Mouse (Mus musculus): Measurements from ENCODE around the gene Mecp2.
"Not testable (repeated sequence)": the region's sequence is repeated elsewhere in the genome, so short reads cannot be mapped to it uniquely, and the experiment has no call there.

The Mecp2 gene

DNA sequence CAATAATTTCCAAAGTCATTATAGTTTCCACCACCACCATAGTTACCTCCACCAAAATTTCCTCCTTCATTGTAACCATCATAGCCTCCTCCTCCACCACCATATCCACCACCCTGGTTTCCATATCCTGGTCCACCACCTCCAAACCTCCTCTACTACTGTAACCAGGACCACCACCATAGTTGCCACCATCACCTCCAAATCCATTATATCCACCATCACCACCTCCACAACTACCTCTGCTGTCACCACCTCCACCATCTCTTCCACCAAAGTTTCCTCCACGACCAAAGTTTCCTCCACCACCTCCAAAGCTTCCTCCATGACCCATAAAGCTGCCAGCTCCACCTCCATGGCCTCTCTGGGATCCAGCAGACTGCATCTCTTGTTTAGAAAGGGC is at the start of gene Mecp2:
Gene Mecp2, minus strand, starts transcription at position 101 of the 400 bp plus-strand sequence.
- DNase-seq (ENCODE audit: low spot score in 2 of 2), result not testable (repeated sequence)

DNA sequence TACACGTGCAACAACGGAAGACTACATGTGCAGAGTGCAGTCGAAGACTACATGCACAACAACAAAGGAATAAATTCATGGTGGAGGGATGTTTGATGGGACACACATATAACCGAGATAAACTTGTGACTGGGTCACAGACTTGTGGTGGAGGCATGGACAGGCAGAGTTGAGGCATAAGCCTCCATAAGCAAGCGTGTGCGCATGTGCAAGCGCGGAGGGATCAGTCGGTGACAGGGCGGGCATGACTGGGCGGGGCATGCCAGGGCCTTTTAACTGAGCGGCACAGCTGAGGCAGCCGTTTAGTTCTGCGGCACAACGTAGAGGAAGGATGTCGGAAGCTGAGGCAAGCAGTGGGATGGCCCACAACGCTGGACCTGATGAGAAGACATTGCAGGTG is 41.8 kb upstream of the Mecp2 start, which contains the start of gene Tktl1:
Gene Tktl1, plus strand, starts transcription at position 301 of the 400 bp plus-strand sequence.
- DNase-seq (ENCODE audit: low spot score in 2 of 2), result no peak

DNA sequence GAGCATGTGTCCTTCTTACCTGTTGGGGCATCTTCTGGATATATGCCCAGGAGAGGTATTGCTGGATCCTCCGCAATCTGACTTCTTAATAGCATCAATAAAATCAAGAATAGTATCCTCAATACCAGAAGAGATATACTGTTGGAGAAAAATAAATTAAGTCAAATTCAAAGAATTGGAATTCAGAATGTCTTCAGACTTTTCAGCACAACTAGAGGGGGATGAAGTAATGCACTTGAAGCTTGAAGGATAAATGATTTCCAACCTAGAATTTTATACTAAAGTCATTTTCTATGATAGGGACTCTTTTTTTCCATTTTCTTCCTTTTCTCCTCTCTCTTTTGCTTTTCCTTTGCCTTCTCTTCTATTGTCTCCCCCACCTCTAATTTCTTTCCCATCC is 32.6 kb upstream of the Mecp2 start, which contains the start of gene Tex28:
Gene Tex28, minus strand, starts transcription at position 101 of the 400 bp plus-strand sequence.
- DNase-seq (ENCODE audit: low spot score in 2 of 2), result no peak

DNA sequence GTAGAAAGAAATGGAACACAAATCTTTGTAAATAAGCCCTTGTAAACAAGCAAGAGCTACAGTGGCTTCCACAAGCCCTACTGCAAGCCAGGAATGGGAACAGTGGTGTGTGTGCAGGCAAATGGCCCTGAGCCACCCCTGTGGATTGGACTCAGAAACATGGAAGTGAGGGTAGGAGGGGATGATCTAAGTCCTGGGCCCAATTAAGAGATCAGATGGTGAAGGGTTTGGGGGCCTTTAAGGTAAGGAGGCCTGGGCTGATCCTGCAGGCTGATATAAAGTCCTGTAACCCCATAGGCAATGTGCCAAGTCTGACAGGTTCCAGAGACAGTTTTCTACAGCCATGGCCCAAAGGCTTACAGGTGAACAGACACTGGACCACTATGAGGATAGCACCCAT is 8.0 kb downstream of the Mecp2 start, which contains the start of gene Opn1mw:
Gene Opn1mw, plus strand, starts transcription at position 301 of the 400 bp plus-strand sequence.
- no peak for DNase-seq (ENCODE audit: low spot score in 2 of 2)

DNA sequence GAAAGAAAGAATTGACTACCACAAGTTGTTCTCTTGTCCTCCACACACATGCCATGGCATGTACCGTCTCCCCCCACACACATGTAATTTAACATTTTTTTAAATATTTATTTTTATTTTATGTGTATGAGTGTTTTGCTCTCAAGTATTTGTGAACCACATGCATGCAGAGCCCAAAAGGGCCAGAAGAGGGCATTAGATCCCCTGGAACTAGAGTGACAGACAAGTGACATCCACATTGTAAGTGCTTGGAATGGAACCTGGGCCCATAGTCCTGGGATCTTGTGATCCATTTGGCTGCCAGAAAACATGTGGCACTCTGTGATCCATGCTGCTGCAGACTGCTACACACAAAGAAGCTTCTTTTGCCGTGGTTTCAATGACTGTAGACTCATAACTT is 10.2 kb downstream of the Mecp2 start:
- no peak for DNase-seq (ENCODE audit: low spot score in 2 of 2)

DNA sequence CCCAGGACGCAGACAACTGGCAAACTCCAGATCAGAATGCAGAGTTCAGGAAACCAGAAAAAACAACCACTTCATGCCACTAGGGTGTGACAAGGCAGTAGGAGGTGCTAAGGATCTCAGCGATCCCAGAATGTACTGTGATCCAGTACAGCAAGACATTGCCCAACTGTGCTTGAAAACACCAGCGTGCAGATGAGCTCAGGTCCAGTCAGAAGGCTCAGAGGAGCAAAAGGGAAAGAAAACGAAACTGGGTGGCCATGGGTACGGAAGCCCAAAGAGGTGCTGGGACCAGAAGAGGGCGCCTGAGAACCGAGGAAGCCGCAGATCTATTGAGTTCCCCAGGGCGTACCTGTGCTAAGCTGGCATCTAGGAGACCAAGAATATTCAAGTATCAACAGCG is 19.7 kb downstream of the Mecp2 start:
- DNase-seq (ENCODE audit: low spot score in 2 of 2), result peak; percentile 45 to 56

DNA sequence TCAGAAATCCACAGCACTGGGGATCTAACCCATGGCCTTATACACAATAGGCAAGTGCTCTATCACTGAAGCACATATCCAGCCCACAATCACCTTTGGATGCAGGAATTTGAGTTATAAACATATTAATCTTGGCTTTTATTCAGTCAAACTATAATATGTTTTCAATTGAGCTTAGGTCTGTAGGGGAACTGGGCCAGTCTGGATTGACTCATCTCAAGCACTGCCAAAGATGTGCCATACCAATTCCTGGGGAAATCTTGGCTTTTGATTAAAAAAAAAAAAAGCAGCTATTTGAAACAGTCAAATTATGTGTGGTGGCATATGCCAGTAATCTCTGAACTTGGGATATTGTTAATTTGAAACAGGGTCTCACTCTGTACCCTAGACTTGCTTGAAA is 21.1 kb downstream of the Mecp2 start:
- no peak for DNase-seq (ENCODE audit: low spot score in 2 of 2)

DNA sequence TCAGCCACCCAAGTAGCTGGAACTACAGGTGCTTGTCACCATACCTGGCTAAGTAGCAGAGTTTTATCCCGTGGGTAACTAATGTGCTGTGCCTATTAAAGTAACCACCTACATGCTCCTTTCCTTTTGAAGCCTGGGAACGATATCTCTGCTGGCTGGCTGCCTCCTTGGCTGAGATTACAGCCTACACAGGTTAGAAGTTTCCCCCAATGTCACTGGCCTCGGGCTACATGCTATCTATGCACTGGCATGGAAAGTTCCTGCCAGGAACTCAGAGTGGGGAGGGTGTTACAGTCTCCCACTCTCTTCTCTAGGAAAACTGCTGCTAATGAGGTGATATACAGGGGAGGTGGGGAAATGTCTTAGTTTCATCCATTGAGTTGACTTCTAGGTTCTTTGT is 26.4 kb downstream of the Mecp2 start:
- no peak for DNase-seq (ENCODE audit: low spot score in 2 of 2)

DNA sequence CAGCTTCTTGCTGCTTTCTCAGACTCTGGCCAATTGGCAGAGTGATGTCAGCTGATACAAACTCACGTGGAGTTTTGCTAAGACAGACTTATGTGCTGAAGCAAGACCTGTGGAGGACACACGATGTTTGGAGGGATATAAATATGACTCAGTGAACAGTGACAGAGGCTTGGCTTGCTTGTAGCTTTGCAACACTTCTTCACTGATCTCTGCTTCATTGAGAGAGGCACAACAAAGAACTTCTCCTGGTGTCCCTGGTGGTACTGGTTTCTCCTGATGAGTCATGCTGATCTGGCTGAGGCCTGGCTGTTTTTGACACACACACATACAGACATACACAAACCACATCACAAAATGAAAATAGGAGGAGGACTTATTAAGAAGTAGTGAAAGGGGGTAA is 29.2 kb downstream of the Mecp2 start:
- no peak for DNase-seq (ENCODE audit: low spot score in 2 of 2)

DNA sequence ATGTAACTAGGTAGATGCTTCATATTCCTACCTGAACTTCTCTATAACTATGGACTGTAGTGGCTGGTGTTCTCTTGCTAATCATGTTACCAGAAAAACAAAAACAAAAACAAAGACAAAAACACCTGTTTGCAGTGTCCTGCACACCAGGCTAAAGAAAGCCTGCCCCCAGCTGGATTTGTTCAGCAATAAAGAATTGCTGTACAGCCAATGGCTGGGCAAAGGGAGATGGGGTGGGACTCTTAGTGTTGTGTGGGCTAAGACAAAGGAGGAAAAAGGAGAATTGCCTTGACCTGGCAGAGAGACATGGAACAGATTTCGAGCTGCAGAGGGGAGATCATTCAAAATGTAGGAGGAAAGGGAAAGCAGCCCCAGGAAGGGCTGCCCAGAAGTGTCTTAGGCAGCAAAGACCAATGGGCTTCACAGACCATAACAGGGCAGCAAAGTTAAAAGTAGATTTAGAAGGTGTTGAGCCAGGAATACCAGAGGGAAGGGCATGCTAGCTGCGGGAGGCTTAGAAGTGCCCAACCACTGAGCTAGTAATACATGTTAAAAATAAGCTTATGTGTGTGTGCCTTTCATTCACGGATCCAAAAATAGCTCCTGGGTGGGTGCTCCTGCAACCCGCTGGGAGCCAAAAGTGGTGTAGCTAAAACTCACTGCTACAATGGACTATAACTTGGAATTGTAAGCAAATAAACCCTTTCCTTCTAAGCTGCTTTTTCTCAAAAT is 31.5 kb downstream of the Mecp2 start:
- no peak for DNase-seq (ENCODE audit: low spot score in 2 of 2)

DNA sequence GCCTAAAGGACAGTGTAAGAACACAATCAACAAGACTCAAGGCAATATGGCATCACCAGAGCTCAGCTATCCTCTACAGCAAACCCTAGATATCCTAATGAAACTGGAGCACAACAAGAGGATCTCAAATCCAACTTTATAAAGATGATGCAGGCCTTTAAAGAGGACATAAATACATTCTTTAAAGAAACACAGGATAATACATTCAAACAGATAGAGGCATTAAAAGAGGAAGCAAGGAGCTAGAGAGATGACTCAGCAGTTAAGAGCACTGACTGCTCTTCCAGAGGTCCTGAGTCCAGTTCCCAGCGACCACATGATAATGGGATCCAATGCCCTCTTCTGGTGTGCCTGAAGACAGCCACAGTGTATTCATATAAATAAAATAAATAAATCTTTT is 40.0 kb downstream of the Mecp2 start:
- DNase-seq (ENCODE audit: low spot score in 2 of 2), result no peak

DNA sequence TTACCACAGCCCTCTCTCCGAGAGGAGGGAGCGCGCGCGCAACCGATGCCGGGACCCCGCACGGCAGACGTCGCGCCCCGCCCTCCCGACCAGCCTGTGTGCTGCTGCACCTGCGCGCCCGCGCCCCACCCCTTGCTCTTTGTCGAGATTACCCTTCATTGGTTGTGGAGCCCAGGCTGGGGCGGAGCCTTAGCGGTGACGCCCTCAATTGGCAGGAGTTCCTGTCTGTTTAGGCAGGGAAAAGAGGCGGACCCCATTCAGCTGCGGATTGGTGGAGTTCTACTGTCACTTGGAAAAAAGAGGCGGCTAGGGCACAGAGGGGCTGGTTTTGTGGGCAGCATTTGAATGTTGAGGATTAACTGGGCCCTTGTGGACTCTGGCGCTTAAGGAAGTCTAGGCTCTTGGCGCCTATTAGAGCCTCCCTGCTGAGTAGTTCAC is 49.5 kb downstream of the Mecp2 start:
- DNase-seq (ENCODE audit: low spot score in 2 of 2), result peak; percentile 96 to 98

DNA sequence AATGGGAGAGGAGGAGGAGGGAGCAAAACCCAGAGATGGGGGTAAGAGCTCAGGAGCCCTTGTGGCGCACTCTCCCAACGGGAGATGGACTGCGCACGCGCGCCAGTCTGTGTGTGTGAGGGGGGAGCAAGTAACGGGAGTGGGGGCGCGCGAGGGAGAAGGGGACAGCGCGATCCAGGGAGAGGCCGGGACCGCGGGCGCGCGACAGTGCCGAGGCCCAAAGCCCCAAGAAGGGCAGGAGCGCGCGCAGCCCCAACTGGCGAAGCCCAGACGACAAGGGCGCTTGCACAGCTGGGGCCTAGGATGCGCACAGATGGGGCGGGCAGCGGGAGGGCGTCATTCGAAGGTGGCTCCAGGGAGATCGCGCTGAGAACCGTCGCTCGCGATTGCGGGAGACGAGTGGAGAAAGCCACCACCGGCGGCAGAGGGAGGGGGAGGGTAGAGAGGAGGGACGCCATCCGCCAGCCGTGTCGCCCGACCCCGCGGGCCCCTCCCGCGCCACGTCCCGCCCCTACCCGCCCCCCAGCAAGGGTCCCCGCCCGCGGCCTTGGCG is 50.1 kb downstream of the Mecp2 start:
- peak; percentile 73 to 77 for DNase-seq (ENCODE audit: low spot score in 2 of 2)

DNA sequence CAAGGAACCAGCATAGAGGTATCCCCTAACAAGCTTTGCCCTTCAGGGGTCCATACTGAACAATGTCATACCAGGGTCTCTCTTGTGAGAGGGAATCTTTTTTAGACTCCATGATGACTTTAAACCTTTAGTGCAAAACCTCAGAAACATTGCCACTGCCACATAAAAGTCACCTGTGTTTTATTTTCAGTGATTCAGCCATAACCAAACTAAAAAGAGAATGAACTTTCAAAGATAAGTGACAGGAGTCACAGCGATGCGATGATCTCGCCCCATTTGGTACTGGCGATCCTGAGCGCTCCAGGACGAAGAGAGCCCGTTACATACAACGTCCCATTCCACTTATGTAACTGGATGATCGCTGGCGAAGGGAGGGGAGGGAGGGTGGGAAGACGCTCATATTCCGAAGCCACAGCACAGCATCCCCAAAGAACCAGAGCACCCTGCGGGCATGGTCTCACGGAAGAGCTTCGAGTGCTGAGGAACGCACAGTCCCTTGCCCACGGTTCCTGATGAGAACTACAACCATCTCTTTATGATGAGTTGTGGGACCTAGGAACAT is 50.8 kb downstream of the Mecp2 start:
- DNase-seq (ENCODE audit: low spot score in 2 of 2), result peak in 1 of 2 experiments; percentile 10

DNA sequence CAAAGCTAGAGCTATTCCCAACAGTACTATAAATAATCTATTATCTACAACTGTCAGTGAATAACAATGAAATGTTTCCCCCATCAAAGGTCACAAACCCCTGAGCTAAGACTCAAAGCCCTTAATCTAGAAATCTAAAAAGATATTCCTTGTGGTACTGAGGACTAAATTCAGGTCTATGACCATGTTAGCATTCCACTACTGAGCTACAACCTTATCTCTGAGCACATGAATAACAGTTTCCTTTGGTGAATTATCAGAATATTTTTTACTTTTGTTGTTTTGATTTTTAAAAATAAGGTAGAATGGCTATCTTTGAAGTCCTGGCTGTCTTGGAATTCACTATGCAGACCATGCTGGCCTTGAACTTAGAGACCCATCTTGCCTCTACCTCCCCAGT is 64.4 kb downstream of the Mecp2 start:
- DNase-seq (ENCODE audit: low spot score in 2 of 2), result no peak

DNA sequence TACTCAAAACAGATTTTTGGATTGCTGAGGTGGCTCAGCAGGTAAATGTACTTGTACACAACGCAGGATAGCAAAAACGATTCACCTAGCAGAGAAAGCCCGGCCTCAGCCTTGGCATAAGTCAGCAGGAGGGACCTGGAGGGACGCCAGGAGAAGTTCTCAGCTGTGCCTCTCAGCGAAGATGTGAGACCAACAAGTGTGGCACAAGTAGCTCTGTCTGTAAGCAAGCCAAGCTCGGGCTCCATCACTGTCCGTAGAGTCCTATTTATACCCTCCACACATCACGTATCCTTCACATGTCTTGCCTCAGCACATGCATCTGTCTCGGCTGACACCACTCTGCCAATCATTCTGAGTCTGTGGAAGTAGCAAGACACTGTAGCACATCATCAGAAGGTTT is 67.3 kb downstream of the Mecp2 start:
- peak; percentile 7 to 20 for DNase-seq (ENCODE audit: low spot score in 2 of 2)

DNA sequence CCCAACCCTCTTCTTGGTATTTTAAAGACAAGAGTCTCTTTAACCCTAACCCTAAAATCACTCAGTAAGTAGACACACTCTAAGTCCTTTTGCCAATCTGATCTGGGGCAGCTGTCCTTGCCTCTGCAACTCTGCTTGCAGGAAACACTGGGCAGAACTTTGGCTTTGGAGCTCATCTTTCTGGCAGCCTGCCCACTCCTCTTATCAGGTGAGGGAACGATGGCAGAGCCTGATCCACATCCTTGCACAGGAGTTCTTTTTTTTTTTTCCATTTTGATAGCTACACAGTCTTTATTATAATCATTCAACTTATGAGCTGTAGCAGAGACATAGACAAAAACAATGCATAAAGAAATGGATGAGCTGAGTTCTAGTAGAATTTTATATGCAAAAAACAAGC is 90.1 kb downstream of the Mecp2 start:
- no peak for DNase-seq (ENCODE audit: low spot score in 2 of 2)

DNA sequence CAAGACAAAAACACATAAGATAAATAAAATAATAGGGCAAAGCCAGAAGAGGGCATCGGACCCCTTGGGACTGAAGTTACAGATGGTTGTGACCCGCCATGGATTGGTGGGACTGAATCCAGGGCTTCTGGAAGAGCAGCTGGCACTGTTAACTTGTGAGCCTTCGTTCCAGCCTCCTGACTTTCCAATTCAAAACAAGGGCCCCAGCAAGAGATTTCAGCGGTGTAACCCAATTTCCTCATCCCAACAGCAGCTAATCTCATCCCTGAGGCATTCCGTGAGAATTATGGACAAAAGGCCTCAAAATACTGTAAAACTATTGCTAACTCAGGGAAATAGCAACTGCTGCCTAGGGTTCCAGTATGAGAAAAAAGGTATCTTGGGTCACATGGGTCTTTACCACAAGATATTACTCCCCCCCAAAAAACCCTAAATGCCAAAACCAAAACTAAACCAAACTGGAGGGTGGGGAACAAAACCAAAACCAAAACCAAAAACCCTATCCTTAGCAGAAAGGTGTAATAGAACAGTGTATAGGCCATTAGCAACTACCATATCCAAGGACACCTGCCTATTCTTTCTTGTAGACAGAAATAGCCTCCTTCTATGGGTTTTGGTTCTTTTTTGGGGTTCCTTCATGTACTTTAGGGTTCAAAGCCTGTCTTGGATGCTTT is 97.3 kb downstream of the Mecp2 start:
- DNase-seq (ENCODE audit: low spot score in 2 of 2), result no peak

DNA sequence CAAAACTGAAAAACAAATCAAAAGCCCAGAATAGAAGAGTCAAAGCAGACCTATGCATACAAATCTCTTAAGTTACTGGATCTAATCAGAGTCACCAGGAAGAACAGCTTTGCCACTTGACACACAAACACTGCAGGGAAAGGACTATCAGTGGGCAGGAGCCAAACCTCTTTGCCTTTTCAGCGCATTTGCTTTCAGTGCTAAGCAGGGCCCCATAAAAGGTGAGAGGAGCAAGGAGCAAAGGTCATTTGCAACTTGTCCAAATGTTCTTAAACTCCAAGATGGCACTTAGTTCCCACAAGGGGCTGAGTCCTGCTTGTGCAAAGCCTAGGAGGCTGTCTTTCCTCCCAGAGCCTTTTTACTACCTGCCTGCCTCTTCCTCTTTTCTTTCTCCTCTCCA is 105.2 kb downstream of the Mecp2 start:
- no peak for DNase-seq (ENCODE audit: low spot score in 2 of 2)

DNA sequence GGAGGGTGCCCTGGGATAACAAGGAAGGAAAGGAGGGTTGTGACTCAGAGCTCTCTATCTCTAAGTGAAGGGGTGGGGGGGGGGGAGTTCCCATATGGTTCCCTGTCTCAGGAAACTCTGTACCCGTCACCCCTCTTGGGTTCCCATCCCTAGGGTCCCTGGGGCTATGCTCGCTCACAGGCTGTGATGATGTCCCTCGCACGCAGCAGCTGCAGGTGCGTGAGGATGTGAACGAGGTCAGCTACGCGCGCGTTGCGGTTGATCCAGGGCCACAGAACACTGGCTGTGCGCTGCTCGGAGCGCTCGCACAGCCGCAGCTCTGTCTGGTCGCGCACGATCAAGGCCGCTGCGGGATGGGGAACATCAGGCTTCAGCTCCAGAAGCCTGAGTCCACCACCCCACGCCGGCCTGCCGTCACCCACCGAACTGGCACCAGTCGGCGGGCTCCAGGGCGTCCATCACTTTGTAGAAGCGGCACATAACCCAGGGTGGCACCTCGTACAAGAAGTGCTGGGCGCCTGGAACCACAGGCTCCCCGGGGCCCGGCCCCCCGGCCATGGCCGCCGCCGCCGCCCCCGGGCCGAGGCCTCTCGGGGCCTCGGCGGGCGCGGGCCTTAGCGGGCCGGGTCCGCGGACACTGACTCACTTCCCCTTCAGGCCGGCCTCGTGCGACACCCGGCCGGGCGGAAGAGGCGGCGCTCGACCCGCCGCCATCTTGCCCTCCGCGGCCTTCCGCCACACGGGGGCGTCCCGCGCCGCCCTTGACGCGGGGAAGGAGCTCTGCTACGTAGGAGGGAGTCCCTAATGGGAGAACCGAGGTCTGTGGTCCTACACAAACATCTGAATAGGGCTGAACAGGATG is 111.7 kb downstream of the Mecp2 start, which contains the start of gene Irak1:
Gene Irak1, minus strand, starts transcription at position 731 of the 862 bp plus-strand sequence.
- peak; percentile 40 to 43 for DNase-seq (ENCODE audit: low spot score in 2 of 2)

DNA sequence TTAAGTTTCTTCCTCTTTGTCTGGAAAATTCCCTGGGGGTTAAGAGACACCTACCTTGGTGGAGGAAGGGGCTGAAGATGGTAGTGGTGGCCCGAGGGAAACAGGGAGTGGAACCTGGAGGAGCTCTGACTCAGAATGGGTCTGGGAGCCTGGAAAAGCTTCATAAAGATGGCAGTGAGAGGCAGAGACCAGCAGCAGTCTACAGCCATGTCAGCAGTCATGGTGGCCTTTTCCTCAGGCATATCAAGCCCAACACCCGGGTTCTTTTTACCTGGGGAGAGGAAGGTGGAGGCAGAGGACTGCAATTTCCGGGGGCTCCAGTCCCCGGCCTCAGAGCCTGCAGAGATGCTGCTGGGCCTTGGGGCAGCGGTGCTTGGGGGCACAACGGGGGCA is 112.4 kb downstream of the Mecp2 start:
- DNase-seq (ENCODE audit: low spot score in 2 of 2), result no peak

Data from right cerebral cortex, adult 2 months (tissue).